Mouse (Mus musculus) layer of hippocampus, adult 11-12 months (tissue): ENCODE results near the gene Selenos.

Source experiments
- DNase-seq: peaks from one replicate; pipeline ENCODE4 v3.0.0; 2022; ENCODE audit warnings: low spot score

The Selenos gene

DNA sequence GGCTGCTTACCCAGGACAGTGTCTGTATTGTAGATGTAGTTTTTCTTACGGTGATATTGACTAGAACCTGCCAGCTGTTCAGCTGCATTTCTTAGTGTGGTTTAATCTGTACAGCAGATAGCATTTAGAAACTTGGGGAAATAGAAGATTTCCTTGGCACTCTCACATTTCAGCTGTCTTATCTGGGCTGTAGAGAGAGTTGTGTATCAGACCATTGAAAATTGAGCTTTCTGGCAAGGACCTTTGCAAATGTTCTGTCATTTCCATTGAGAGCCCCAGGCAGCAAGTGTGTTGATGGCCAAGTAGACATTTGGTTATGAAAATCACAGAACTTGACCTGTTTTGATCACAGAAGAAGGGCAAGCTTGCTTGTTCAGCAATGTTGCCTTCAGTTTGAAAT is 40.7 kb downstream of the Selenos start:
- DNase-seq: no peak

DNA sequence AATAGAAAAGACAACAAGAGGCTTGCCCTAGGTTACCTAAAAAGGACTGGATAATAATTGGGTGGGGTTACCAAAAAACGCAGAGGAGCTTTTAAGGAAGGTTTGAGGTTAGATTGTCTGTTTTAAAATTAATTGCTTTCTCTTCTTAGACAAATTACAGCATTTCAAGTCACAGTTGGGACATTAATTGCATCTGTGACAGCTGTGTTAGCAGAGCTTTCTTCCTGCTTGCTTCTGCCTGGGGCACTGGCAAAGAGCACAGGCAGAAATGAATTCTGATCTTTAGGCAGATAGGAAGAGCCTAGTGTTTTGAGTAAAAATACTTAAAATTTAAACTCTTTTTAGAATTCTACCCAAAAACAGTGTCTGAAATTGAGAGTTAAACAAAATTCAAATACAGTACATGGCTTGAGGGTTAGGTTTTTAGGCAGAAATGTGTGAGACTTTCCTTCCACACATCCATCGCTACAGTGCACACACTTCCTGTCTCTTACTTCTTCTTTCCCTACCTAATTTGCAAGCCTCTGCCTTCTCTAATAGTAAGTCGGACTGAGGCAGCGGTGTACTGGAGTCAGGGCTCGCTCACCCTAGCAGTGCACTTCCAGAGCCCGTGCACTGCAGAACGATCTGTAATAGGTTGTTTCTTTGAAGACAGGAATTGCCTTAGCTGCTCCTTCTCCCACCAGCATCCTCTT is 41.4 kb downstream of the Selenos start:
- no peak for DNase-seq

DNA sequence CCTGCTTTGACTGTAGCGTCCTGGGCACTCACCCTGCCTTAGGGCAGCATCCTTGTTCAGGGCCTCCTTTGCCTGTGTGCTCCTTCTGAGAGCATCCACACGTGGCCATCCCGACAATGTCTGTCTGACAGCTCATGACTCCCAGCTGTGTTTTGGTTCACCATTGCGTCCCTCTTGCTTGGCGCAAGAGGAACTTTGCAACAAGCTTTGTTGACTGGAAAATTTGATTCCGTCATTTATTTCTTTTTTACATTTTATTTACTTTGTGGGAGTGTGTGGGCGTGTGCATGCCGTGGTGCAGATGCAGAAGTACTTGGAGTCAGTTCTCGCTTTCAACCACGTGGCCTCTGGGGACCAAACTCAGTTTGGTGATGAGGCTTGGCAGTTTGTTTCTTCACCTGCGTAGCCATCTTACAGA is 45.1 kb downstream of the Selenos start:
- no peak for DNase-seq

DNA sequence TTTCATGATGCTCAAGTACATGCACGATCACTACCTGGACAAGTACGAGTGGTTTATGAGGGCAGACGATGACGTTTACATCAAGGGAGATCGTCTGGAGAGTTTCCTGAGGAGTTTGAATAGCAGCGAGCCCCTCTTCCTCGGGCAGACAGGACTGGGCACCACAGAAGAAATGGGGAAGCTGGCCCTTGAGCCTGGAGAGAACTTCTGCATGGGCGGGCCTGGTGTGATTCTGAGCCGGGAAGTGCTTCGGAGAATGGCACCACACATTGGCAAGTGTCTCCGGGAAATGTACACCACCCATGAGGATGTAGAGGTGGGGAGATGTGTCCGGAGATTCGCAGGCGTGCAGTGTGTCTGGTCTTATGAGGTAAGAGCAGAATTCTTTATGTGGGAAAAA is 45.9 kb downstream of the Selenos start:
- DNase-seq: no peak

DNA sequence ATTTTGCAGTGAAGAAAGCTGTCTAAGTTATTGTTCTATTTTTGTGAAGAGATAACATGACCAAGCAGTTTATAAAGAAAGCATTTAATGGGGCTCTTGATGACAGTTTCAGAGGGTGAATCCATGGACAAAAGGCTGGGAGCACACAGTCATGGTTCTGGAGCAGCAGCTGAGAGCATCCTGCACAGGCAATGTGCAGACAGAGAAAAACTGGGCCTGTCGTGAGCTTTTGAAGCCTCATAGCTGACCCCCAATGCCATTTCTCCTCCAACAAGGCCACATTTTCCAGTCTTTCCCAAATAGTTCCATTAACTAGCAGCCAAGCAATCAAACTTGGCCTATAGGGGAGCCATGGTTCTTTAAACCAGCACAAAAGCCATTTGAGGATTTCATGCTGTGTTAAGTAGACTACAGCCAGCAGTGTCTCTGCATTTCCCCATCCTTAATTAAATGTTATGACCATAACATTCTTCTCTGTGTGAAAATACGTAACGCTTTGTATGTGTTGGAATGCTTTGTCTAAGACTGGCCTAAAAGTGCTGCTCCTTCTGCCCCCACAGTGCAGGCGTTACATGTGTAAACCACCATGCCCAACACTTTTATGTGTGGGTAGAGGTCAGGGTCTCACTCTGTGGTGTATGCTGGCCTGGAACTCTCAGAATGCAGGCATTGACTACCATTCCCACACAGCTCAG is 48.6 kb downstream of the Selenos start:
- no peak for DNase-seq

DNA sequence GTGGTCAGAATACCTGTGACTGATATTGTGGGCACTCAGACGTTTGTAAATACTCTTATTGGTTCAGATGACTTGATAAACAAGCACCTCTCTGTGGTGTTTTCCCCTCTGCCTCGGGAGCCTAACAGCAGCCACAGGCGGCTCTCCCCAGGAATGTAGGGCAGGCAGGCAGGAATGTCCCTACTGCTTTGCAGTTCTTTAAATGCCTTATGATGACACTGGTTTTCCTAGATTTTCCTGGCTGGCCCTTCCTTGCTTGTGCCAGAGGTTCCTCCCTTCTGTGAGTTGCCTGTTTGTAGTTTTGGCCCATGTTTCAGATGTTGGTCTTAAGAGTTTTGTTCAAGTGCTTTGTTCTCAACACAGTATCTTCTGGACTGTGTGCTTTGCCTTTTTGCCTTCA is 49.4 kb downstream of the Selenos start:
- no peak for DNase-seq

DNA sequence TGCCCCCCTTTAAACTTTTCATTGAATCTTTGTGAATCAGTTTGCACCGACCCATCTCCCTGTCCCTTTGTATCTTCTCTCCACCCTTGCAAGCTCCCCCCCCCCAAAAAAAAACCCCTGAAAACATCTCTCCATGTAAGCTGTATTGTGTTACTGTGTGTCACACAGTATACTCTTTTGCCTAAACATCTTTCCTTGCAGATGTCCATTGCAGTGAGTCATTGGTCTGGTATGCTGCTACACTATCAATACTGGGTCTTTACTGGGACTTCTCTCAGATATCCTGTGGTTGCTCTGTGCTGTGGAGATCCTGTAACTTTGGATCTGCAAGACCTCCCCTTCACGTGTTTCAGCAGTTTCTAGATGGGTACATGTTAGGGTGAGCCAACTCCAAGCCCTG is 50.8 kb downstream of the Selenos start:
- DNase-seq: no peak

DNA sequence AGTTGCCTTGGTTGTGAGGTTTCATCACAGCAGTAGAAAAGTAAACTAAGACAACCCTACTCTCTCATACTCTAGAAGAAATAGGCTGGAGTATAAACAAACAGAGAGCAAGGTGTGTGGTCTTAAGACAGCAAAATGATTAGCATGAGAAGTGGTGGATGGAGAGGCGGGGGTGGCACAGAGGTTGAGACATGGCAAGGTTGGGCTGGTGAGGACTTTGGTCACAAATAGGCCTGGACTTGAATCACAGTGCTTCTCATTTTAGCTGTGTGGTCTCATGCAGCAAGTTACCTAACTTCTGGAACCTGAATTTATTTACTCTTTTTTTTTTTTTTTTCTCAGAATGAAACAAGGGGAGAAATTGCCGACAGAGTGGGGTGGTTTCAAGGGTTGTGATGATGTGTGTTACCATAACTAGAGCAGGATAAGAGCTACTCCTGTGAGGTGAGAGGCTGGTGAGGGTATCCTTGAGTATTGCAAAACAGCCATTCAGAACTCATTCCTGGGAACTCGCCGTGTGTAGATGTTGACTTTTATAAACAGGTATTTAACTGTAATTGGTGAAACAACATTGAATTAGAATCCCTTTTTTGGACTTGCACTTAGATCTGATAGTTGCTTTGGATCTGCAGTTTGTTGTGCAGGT is 52.5 kb downstream of the Selenos start:
- no peak for DNase-seq

DNA sequence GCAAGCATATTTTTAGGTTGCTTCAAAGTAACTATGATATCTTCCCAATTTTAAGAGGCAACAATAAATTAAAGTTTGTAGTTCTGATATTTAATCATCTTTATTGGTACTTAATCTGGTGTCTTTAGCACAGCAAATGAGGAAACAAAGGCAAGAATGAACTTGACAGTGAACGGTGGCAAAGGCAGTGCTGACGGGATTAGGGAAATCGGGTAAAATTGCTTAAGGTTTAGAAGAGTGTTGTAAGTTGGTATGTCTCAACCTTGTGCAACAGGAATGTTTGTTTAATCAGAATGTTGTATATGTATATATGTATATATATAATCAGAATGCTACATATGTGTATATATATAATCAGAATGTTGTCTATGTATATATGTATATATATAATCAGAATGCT is 54.7 kb downstream of the Selenos start:
- DNase-seq: no peak

DNA sequence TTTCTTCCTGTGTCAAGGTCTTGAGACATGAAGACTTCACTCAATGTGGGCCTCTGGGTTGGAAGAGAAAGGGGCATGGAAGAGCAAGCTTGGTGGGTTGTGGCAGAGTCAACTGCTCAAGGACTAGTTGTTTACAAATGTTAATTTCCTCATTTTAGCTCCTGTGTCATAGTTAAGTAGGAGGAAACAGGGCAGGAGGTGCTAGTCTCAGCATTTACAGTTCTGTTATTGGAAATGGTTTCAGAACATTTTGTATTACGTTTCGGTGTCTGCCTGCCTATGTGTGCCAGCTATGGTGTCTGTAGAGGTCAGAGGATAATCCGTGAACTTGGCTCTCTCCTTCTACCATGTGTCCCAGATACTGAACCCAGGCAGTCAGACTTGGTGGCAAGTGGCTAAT is 56.2 kb downstream of the Selenos start:
- no peak for DNase-seq

DNA sequence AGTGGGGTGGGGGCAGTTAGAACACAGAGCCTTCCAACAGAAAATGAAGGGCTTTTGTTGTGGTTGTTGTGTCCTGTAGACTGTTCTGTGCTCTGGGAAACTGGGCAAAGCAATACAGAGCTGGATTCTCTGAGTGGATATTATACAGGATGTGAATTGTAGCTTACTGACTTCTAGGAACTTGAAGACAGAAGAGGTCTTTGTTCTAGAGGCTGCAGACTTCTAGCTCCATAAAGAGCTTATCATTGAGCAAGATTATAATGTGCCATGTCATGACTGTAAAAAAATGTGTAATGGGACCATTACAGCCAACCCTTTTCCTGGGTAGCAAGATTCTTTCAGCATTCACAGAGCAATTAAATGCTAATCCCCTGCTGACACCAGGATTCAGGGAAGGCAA is 56.7 kb downstream of the Selenos start:
- no peak for DNase-seq

DNA sequence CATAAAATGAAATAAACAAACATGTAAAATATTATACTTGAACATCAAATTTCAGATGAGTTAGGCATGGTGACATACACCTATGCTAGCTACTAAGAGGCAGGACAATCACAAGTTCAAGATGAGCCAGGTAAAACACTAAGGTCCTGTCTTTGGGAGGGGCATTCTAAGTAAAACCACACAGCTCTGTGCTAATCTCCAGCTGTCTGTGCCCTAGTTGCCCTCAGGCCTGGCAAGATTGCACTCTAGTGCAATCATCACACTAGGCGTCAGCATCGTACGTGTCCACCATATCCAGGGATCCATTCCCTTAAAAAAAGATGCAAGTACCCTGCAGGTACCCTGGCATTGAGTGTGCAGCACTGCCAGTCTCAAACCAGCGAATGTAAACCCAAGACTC is 57.9 kb downstream of the Selenos start:
- no peak for DNase-seq

DNA sequence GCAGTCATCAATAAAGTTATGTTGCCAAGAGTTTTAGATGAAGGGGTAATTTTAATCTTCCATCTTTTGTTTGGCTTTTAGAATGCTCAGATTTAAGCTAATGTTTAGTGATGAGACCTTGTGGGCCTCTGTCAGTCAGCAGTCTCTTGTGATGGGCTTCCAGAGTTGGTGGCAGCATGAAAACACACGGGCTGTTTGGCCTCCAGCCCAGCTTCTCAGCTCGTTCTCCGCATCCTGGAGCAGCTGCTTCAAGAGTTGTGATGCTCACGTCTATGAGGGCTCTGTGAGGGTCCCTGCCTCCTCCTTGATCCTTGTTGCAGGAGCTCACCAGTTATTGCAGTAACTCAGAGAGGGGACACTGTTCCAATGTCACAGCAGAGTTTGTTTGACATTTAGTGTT is 58.9 kb downstream of the Selenos start:
- no peak for DNase-seq

DNA sequence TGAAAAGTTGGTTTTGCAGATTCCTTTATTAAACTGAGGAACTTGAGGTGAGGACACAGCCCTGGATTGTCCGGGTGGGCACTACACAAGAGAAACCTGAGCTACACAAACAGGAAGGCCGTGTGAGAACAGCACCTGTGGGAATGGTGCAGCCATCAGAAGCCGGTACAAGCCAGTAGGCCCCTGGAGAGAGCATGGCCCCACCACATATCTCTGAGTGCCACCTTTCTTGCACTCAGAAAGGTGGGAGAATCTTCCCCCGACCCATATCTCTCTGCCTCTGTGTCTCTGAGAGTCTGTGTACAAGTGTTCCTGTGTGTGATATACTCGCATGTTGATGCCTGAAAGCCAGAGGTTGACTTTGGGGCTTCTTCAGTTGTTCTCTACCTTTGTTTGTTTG is 59.4 kb downstream of the Selenos start:
- no peak for DNase-seq
